ENCODE assay signal across 18 mouse cellular contexts in the genomic region with DNA sequence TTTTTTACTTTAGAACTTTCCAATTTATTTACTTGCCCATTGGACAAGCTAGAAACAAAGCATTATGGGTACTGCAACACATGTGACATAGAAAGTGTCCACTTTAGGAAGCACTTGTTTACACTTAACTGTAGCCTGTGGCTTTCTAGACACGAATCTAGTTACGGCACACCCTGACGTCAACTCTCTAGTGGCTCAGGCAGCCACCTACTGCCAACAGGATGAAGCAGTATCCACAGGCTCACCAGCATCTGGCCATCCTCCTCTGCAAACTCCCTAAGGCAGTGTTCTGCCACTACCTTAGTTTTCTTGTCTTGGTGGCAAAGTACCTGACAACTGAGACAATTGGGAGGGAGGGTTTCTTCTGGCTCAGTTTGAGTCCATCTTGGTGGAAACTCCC. TPM values are rescaled to one million over a fixed set of nuclear protein-coding genes. Genes with fewer than 3 reads are reported as not detected.
"Had no signal": no experiment of that assay in that cellular context is flagged by ENCODE, and none has a peak within 500 bp of the region (broad histone marks: within the 10 kb centered on the region; RNA-seq: fewer than 3 reads in every experiment).

No protein-coding gene starts in this region.

- ATAC-seq: intestine, postnatal 0 days; liver, postnatal 0 days had no signal

- H3K9me3 ChIP-seq: limb, embryonic 12.5 days; liver, embryonic 13.5 days; lung, embryonic 15.5 days; midbrain, embryonic 10.5 days had no signal

- H3K27ac ChIP-seq: kidney, postnatal 0 days; limb, embryonic 12.5 days; lung, embryonic 15.5 days; midbrain, embryonic 10.5 days had no signal

- H3K27me3 ChIP-seq: limb, embryonic 12.5 days; liver, embryonic 13.5 days; lung, embryonic 15.5 days had no signal

- H3K4me2 ChIP-seq: limb, embryonic 12.5 days; liver, embryonic 13.5 days; lung, embryonic 15.5 days had no signal

- H3K4me3 ChIP-seq: limb, embryonic 12.5 days; liver, embryonic 13.5 days; lung, embryonic 15.5 days; midbrain, embryonic 10.5 days had no signal

- H3K36me3 ChIP-seq: lung, embryonic 15.5 days had no signal

- H3K9ac ChIP-seq: limb, embryonic 12.5 days; liver, embryonic 13.5 days; liver, postnatal 0 days; lung, embryonic 15.5 days had no signal

- DNase-seq: kidney, adult 8-10 months; kidney, postnatal 4 days; liver; liver, embryonic 13.5 days; liver, postnatal 0 days; midbrain, embryonic 14.5 days; right cerebral cortex, postnatal 14 days; thymus, adult 2 months; thymus, postnatal 25 days had no signal

RNA-seq across cellular contexts. Expression of gene Actg2, which starts 32.7 kb away (rescaled TPM):
- total RNA-seq: layer of hippocampus, adult 8-10 months; left cerebral cortex, postnatal 36 days; megakaryocyte, adult 5-6 weeks; monocyte, adult 5-6 weeks had no signal
